Mouse (Mus musculus): ENCODE measurements around the gene Fam71e2. TPM values are rescaled to one million over a fixed set of nuclear protein-coding genes. Genes with fewer than 3 reads are reported as not detected.
"Not testable (repeated sequence)": the region's sequence is repeated elsewhere in the genome, so short reads cannot be mapped to it uniquely, and the experiment has no call there.

Gene Fam71e2
- not detected in 2 replicates for polyA plus RNA-seq (2014; fragmentation: Nextera tagmentation; extraction: Ambion mirVana)

- Histone ChIP-seq H3K9me3 (ENCODE audit: control insufficient read depth, low read length) (no peaks in the 10 kb centered on the region), H3K4me2 (ENCODE audit: low read length) (no peak within 1 kb of the TSS), H3K27ac (replicated peaks; ENCODE audit: low read depth, low read length) (no peak within 1 kb of the TSS), H3K36me3 (ENCODE audit: control insufficient read depth, insufficient read depth, low read length) (no peaks in the 10 kb centered on the region), H3K27me3 (ENCODE audit: control insufficient read depth, insufficient read depth, low read length) (peaks cover 6% of the 10 kb centered on the region; the same call in 1 of the 2 replicates), H3K4me3 (replicated peaks; ENCODE audit: low read depth, low read length) (no peak within 1 kb of the TSS), H3K4me1 (ENCODE audit: control insufficient read depth, insufficient read depth, low read length) (no peaks in the 10 kb centered on the region), H3K9ac (replicated peaks; ENCODE audit: low read length) (no peak within 1 kb of the TSS)
- ATAC-seq (ENCODE audit: low FRiP score, low TSS enrichment) (no peak), DNase-seq (no peak)
- 80% methylated on average over 5 of the region's 5 CpGs for WGBS
Measured at GRCm38 (mm10) chr7:4771202-4771601, at the start of gene Fam71e2. Fam71e2 (minus strand) TSS chr7:4771302.

DNA sequence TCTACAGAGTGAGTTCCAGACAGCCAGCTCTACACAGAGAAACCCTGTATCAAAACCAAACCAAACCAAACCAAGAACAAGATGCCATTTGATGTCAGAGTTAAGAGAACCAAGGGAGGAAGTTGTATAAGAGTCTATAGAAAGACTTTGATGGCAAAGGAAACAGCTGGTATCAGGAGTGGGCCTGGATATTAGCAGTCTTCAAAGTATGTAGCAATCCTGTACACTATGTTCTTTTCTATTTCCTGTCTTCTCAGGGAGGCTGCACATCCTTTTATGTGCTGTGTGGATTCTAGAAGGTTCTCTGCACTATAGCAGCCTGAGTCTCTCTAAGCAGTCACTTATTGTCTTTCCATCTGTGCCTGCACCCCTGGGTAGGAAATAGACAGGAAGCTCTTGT is 45.5 kb upstream of the Fam71e2 start:
- no peaks in the 10 kb centered on the region for H3K27me3 ChIP-seq (ENCODE audit: control insufficient read depth, insufficient read depth, low read length)
- ATAC-seq (ENCODE audit: low FRiP score, low TSS enrichment) (no peak), DNase-seq (no peak)
- no peak overlapping the region for H3K4me2 ChIP-seq (ENCODE audit: low read length)
- H3K4me1 ChIP-seq (ENCODE audit: control insufficient read depth, insufficient read depth, low read length): peaks cover 7% of the 10 kb centered on the region; the same call in 1 of the 2 replicates
- H3K36me3 ChIP-seq (ENCODE audit: control insufficient read depth, insufficient read depth, low read length): no peaks in the 10 kb centered on the region
- no peak overlapping the region for H3K9ac ChIP-seq (replicated peaks; ENCODE audit: low read length)
- H3K9me3 ChIP-seq (ENCODE audit: control insufficient read depth, low read length): no peaks in the 10 kb centered on the region
- H3K27ac ChIP-seq (replicated peaks; ENCODE audit: low read depth, low read length): no peak overlapping the region
- H3K4me3 ChIP-seq (replicated peaks; ENCODE audit: low read depth, low read length): no peak overlapping the region

DNA sequence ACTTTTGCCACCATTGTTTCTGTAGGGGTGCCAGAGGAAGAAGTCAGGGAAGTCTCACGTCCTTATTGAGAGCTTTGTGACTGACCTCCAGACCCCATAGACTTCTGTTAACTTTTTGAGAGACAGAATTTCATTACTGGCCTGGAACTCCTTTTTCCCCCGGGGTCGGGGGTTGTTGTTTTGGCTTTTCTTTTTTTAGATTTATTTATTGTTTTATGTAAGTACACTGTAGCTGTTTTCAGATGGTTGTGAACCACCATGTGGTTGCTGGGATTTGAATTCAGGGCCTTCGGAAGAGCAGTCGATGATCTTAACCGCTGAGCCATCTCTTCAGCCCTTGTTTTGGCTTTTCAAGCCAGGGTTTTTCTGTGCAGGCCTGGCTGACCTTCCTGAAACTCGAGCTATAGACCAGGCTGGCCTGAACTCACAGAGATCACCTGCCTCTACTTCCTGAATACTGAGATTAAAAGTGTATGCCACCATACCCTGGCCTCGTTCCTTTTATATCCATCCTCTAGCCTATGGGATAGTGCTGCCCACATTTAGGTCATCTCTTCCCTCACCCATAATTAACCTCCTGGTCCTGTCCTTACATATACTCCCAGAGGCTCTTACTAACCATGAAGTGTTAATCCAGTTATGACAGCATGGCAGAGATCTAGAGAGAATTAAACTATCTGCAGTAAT is 42.1 kb upstream of the Fam71e2 start:
- ATAC-seq (ENCODE audit: low FRiP score, low TSS enrichment): no peak

DNA sequence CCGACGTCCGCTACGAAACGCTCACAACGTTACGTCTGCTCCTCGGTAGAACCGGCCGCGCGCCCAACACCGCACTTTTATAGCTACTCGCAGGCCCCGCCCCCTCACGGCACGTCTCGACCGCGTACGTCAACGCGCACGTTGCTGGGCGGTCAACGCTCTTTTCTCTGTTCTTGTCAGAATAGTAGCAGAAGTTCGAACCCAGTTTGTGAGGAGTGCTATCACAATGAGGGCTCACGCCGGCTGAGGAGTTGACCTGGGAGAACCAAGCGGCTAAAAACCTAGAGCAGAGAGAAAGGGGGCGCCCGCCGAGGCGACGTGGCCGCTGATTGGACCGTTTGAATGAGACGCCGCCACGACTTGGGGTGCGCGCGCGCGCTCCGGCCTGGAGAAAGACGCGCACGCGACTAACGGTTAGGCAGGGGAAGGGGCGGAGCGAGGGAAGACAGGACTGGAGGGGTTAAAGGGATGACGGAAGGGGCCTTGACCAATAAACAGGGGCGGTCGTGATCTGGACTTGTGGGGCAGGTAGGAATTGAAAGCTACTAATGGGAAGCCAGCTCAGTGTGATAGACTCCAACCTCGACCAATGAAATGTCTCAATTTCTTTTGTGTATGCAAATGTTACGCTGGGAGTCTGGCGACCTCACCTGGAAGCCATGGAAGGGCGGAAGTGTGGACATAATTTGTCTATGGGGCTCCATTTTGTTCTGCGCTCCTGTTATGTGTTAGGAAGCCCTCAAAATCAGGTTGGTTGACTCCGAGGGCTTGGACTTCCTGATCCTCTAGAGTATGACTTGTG is 41.4 kb upstream of the Fam71e2 start, which contains the start of gene Ube2s:
TSS of gene Ube2s (minus strand) at position 288 of the 802 bp plus-strand sequence.
- peaks cover 18% of the 10 kb centered on the region for H3K4me1 ChIP-seq (ENCODE audit: control insufficient read depth, insufficient read depth, low read length)
- ATAC-seq (ENCODE audit: low FRiP score, low TSS enrichment) (peak; percentile 99), DNase-seq (peak; percentile 100)
- H3K9ac ChIP-seq (replicated peaks; ENCODE audit: low read length): peak within 1 kb of the TSS; percentile 90
- no peaks in the 10 kb centered on the region for H3K27me3 ChIP-seq (ENCODE audit: control insufficient read depth, insufficient read depth, low read length)
- no peaks in the 10 kb centered on the region for H3K9me3 ChIP-seq (ENCODE audit: control insufficient read depth, low read length)
- WGBS: under 1% methylated on average over 62 of the region's 62 CpGs
- H3K36me3 ChIP-seq (ENCODE audit: control insufficient read depth, insufficient read depth, low read length): peaks cover 25% of the 10 kb centered on the region
- H3K4me2 ChIP-seq (ENCODE audit: low read length): peak within 1 kb of the TSS; percentile 88
- H3K4me3 ChIP-seq (replicated peaks; ENCODE audit: low read depth, low read length): peak within 1 kb of the TSS; percentile 96
- peak within 1 kb of the TSS; percentile 98 for H3K27ac ChIP-seq (replicated peaks; ENCODE audit: low read depth, low read length)

More for the DNA sequence above, 42.1 kb upstream of the Fam71e2 start:
- peak overlapping the region; percentile 58; the same call in 1 of the 2 replicates for H3K9ac ChIP-seq (replicated peaks; ENCODE audit: low read length)
- H3K4me1 ChIP-seq (ENCODE audit: control insufficient read depth, insufficient read depth, low read length): peaks cover 18% of the 10 kb centered on the region
- WGBS: 22% methylated on average over 8 of the region's 8 CpGs
- H3K4me2 ChIP-seq (ENCODE audit: low read length): peak overlapping the region; percentile 88
- no peak for DNase-seq
- no peaks in the 10 kb centered on the region for H3K9me3 ChIP-seq (ENCODE audit: control insufficient read depth, low read length)
- H3K36me3 ChIP-seq (ENCODE audit: control insufficient read depth, insufficient read depth, low read length): peaks cover 22% of the 10 kb centered on the region
- H3K27me3 ChIP-seq (ENCODE audit: control insufficient read depth, insufficient read depth, low read length): no peaks in the 10 kb centered on the region
- peak overlapping the region; percentile 96 for H3K4me3 ChIP-seq (replicated peaks; ENCODE audit: low read depth, low read length)
- H3K27ac ChIP-seq (replicated peaks; ENCODE audit: low read depth, low read length): peak overlapping the region; percentile 98

GRCm38 (mm10) chr7:4811842-4812302 is 40.8 kb upstream of the Fam71e2 start:
- ATAC-seq (ENCODE audit: low FRiP score, low TSS enrichment): no peak; the same call in 1 of the 2 replicates

GRCm38 (mm10) chr7:4811131-4811530 is 40.0 kb upstream of the Fam71e2 start:
- peak overlapping the region; percentile 90 for H3K9ac ChIP-seq (replicated peaks; ENCODE audit: low read length)
- not testable (repeated sequence) for H3K27me3 ChIP-seq (ENCODE audit: control insufficient read depth, insufficient read depth, low read length); H3K9me3 ChIP-seq (ENCODE audit: control insufficient read depth, low read length); ATAC-seq (ENCODE audit: low FRiP score, low TSS enrichment); H3K27ac ChIP-seq (replicated peaks; ENCODE audit: low read depth, low read length); DNase-seq
- peak overlapping the region; percentile 96 for H3K4me3 ChIP-seq (replicated peaks; ENCODE audit: low read depth, low read length)
- H3K36me3 ChIP-seq (ENCODE audit: control insufficient read depth, insufficient read depth, low read length): peaks cover 38% of the 10 kb centered on the region
- H3K4me2 ChIP-seq (ENCODE audit: low read length): peak overlapping the region; percentile 88
- WGBS: 37% methylated on average over 10 of the region's 10 CpGs
- H3K4me1 ChIP-seq (ENCODE audit: control insufficient read depth, insufficient read depth, low read length): peaks cover 18% of the 10 kb centered on the region

More at GRCm38 (mm10) chr7:4811842-4812302, 40.8 kb upstream of the Fam71e2 start:
- Histone ChIP-seq H3K27ac (replicated peaks; ENCODE audit: low read depth, low read length) (peak overlapping the region; percentile 98), H3K4me2 (ENCODE audit: low read length) (peak overlapping the region; percentile 88), H3K4me3 (replicated peaks; ENCODE audit: low read depth, low read length) (peak overlapping the region; percentile 96), H3K36me3 (ENCODE audit: control insufficient read depth, insufficient read depth, low read length) (peaks cover 32% of the 10 kb centered on the region), H3K9me3 (ENCODE audit: control insufficient read depth, low read length) (no peaks in the 10 kb centered on the region), H3K4me1 (ENCODE audit: control insufficient read depth, insufficient read depth, low read length) (peaks cover 18% of the 10 kb centered on the region), H3K9ac (replicated peaks; ENCODE audit: low read length) (peak overlapping the region; percentile 90), H3K27me3 (ENCODE audit: control insufficient read depth, insufficient read depth, low read length) (no peaks in the 10 kb centered on the region)
- under 1% methylated on average over 28 of the region's 36 CpGs for WGBS
- peak; percentile 57 for DNase-seq

DNA sequence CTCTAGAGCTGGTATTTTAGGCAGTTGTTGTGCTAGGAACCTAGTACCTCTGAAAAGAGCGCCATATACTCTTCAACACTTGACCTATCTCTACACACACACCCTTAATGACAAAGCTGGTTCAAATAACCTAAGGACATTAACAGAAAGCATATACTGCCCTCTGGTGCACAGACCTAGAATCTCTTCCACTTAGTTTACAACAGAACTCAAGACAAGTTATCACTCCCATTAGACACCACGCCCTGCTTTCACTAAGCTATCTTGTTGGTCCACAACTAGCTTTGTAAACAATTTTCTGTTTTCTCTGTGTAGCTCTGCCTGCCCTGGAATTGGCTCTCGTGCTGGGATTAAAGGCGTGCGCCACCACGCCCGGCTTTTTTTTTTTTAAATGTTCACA is 35.6 kb upstream of the Fam71e2 start:
- no peak overlapping the region for H3K4me3 ChIP-seq (replicated peaks; ENCODE audit: low read depth, low read length)
- peak; percentile 79 for DNase-seq
- H3K4me2 ChIP-seq (ENCODE audit: low read length): no peak overlapping the region

GRCm38 (mm10) chr7:4802247-4802646 is 31.1 kb upstream of the Fam71e2 start:
- Histone ChIP-seq H3K9ac (replicated peaks; ENCODE audit: low read length) (no peak overlapping the region), H3K4me1 (ENCODE audit: control insufficient read depth, insufficient read depth, low read length) (no peaks in the 10 kb centered on the region), H3K36me3 (ENCODE audit: control insufficient read depth, insufficient read depth, low read length) (peaks cover 40% of the 10 kb centered on the region), H3K4me3 (replicated peaks; ENCODE audit: low read depth, low read length) (no peak overlapping the region), H3K27me3 (ENCODE audit: control insufficient read depth, insufficient read depth, low read length) (no peaks in the 10 kb centered on the region), H3K9me3 (ENCODE audit: control insufficient read depth, low read length) (no peaks in the 10 kb centered on the region), H3K27ac (replicated peaks; ENCODE audit: low read depth, low read length) (no peak overlapping the region), H3K4me2 (ENCODE audit: low read length) (no peak overlapping the region)
- no peak for DNase-seq
- ATAC-seq (ENCODE audit: low FRiP score, low TSS enrichment): no peak

More for the DNA sequence above, 35.6 kb upstream of the Fam71e2 start:
- Histone ChIP-seq H3K4me1 (ENCODE audit: control insufficient read depth, insufficient read depth, low read length) (peaks cover 12% of the 10 kb centered on the region), H3K36me3 (ENCODE audit: control insufficient read depth, insufficient read depth, low read length) (peaks cover 54% of the 10 kb centered on the region), H3K27ac (replicated peaks; ENCODE audit: low read depth, low read length) (no peak overlapping the region), H3K9me3 (ENCODE audit: control insufficient read depth, low read length) (no peaks in the 10 kb centered on the region), H3K9ac (replicated peaks; ENCODE audit: low read length) (no peak overlapping the region), H3K27me3 (ENCODE audit: control insufficient read depth, insufficient read depth, low read length) (no peaks in the 10 kb centered on the region)
- WGBS: 95% methylated on average over 7 of the region's 7 CpGs
- no peak for ATAC-seq (ENCODE audit: low FRiP score, low TSS enrichment)
